Mouse (Mus musculus) heart, postnatal 0 days (tissue): ENCODE measurements around the gene Tnip2. TPM values are rescaled to one million over a fixed set of nuclear protein-coding genes. Genes with fewer than 3 reads are reported as not detected.

Experiments
- ATAC-seq: fragments of 200-750 bp; cut with Nextera tagmentation; 2 replicates; pipeline ENCODE4 v1.8.0; 2017; ENCODE audit warnings: low read depth, moderate number of reproducible peaks, moderate library complexity; ENCODE audit not compliant: insufficient read depth
- DNase-seq: peaks from one replicate; pipeline ENCODE4 v3.0.0-alpha.2; 2016; ENCODE audit warnings: low spot score
- H3K27ac ChIP-seq: fragments of 300-500 bp; sonication (generic); 2 replicates; pipeline ENCODE4 v1.5.1; 2014; ENCODE audit warnings: low read depth, mild to moderate bottlenecking
- H3K27me3 ChIP-seq: fragments of 300-500 bp; sonication (generic); 2 replicates; pipeline ENCODE4 v1.6.1; 2014; ENCODE audit warnings: low read length, mixed read lengths; ENCODE audit not compliant: control insufficient read depth, insufficient read depth
- H3K36me3 ChIP-seq: fragments of 300-500 bp; sonication (generic); replicated peaks from 2 replicates; pipeline ENCODE4 v1.6.1; 2014; ENCODE audit warnings: low read length, mixed read lengths; ENCODE audit not compliant: control insufficient read depth, insufficient read depth
- H3K4me1 ChIP-seq: fragments of 300-500 bp; sonication (generic); 2 replicates; pipeline ENCODE4 v1.6.1; 2014; ENCODE audit warnings: antibody characterized with exemption; ENCODE audit not compliant: control insufficient read depth, insufficient read depth
- H3K4me2 ChIP-seq: fragments of 300-500 bp; sonication (generic); 2 replicates; pipeline ENCODE4 v1.6.1; 2014; ENCODE audit warnings: low read depth, mild to moderate bottlenecking, low read length, moderate library complexity
- H3K4me3 ChIP-seq: fragments of 300-500 bp; sonication (generic); 2 replicates; pipeline ENCODE4 v1.5.1; 2014; ENCODE audit warnings: low read depth, low read length
- H3K9ac ChIP-seq: fragments of 300-500 bp; sonication (generic); replicated peaks from 2 replicates; pipeline ENCODE4 v1.6.1; 2014; ENCODE audit warnings: low read depth, low read length, mixed read lengths
- H3K9me3 ChIP-seq: fragments of 300-500 bp; sonication (generic); replicated peaks from 2 replicates; pipeline ENCODE4 v1.6.1; 2016; ENCODE audit warnings: low read length; ENCODE audit not compliant: control insufficient read depth
- CTCF ChIP-seq: IDR thresholded peaks from 2 replicates; pipeline ENCODE4 v1.5.1; 2016; ENCODE audit warnings: antibody characterized with exemption, control low read depth, low read depth
- EP300 ChIP-seq: IDR thresholded peaks from 2 replicates; pipeline ENCODE4 v1.6.1; 2016; ENCODE audit warnings: antibody characterized with exemption, low read depth
- WGBS: fragments of 180-500 bp; shearing (Covaris S2); extraction: QIAGEN DNeasy Blood & Tissue Kit; methylation state at CpG from one replicate; pipeline ENCODE4 v1.1.7; 2014; 5-methylcytosine and 5-hydroxymethylcytosine counted together
- polyA plus RNA-seq: library from polyadenylated mRNA; unstranded; fragments of >200 nt; fragmentation: Nextera tagmentation; extraction: Ambion mirVana; gene quantifications from 2 replicates; pipeline ENCODE4 v1.2.1, GENCODE M21; 2015
- total RNA-seq: library from RNA; depleted of rRNA; stranded (reverse); fragments of >200 nt; gene quantifications from 2 replicates; pipeline ENCODE4 v1.2.3, GENCODE M21; 2014; ENCODE audit warnings: low replicate concordance; rRNA removed

Tnip2 gene
- total RNA-seq (11.9 and 15.3 TPM in 2 replicates), polyA plus RNA-seq (9.1 and 11.9 TPM in 2 replicates)

DNA sequence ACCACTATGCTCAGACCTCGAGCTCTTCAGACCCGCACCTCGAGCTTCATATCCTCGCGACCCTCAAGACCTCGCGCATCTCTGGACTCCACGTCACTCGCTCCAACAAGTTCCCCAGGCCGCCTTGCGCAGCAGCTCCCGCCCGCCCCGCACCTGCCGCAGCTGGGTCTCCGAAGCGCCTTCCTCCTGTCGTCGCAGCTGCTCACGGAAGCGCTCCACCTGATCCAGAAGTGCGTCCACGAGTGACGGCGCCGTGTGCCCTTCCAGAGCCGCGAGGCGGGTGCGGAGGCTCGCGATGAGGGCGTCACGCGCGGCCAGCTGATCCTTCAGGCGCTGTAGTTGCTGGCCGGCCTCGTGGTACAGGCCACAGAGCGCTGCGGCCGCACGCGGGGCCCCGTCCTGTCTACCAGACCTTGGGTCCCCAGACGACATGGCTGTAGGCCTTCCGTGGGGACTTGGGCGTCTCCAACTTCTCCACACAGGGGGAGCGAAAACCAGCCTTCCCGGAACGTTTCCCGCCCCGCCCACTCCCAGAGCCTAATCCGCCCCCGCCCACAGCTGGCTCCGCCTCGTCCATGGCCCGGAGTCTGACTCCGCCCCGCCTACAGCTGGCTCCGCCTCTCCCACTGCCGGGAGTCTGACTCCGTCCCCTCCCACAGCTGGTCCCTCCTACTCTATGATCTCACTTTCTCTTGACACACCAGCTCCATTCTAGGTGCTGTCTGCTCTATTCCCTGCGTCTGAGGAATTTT lies at the start of gene Tnip2:
Gene Tnip2, minus strand, starts transcription at position 526 of the 752 bp plus-strand sequence.
- peak; percentile 95 for DNase-seq
- H3K36me3 ChIP-seq = no peaks in the 10 kb centered on the region

DNA sequence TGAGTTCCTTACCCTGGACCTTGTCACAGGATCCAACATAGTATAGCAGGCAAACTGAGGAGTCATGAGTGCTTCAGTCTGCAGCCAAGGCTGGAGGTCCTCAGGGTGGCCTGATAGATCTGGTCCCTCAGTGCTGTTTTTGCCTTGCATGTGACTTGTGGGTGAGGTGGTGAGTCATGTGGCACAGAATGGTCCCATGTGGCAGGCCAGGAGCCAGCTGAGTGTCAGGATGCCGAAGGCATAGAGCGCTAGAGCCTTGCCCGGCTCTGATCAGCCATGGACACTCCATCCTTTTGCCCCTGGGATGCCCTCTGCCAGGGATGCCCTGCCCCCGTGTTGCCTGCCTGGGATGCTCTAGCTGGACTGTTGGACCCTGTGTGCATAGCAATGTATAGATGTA lies 38.0 kb upstream of the Tnip2 start:
- Histone ChIP-seq H3K36me3 (peaks cover 17% of the 10 kb centered on the region; the same call in 1 of the 2 replicates), H3K4me2 (no peak overlapping the region), H3K27me3 (no peaks in the 10 kb centered on the region), H3K4me3 (no peak overlapping the region), H3K9me3 (no peaks in the 10 kb centered on the region), H3K9ac (no peak overlapping the region), H3K27ac (no peak overlapping the region), H3K4me1 (peaks cover 11% of the 10 kb centered on the region; the same call in 1 of the 2 replicates)
- WGBS = 74% methylated on average over 4 of the region's 4 CpGs
- no peak for TF ChIP-seq EP300
- no peak for TF ChIP-seq CTCF
- DNase-seq (no peak), ATAC-seq (no peak)

More for the DNA sequence above, at the start of gene Tnip2:
- Histone ChIP-seq H3K4me1 (peaks cover 8% of the 10 kb centered on the region; the same call in 1 of the 2 replicates), H3K9ac (peak within 1 kb of the TSS; percentile 68), H3K27ac (no peak within 1 kb of the TSS), H3K27me3 (no peaks in the 10 kb centered on the region), H3K4me3 (peak within 1 kb of the TSS; percentile 60), H3K4me2 (peak within 1 kb of the TSS; percentile 76), H3K9me3 (no peaks in the 10 kb centered on the region)
- TF ChIP-seq EP300 (no peak), CTCF (no peak)
- WGBS = 2% methylated on average over 59 of the region's 64 CpGs
- peak; percentile 99 for ATAC-seq

DNA sequence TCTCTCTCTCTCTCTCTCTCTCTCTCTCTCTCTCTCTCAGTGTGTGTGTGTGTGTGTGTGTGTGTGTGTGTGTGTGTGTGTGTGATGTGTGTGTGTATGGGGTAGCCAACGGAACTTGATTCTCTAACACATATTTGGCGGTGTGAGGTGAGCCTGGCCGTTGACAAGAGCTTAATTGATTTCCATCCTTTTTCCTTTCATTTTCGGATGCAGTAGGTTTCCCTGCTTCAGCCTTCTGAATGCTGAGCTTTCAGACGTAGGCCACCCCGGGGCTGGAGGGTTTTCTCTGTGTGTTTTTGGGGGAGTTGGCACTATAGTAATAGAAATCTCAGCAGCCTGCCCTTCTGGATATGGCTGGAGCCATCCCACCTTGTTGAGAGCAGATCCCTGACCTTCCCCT lies 36.5 kb upstream of the Tnip2 start:
- Histone ChIP-seq H3K27ac (no peak overlapping the region), H3K4me1 (peaks cover 11% of the 10 kb centered on the region; the same call in 1 of the 2 replicates), H3K36me3 (0 out of 2 replicates have a peak, but pooled peaks cover 2% of the 10 kb centered on the region), H3K9me3 (no peaks in the 10 kb centered on the region), H3K9ac (no peak overlapping the region), H3K4me2 (peak overlapping the region; percentile 88), H3K4me3 (peak overlapping the region; percentile 66), H3K27me3 (no peaks in the 10 kb centered on the region)
- no peak for DNase-seq
- WGBS = 46% methylated on average over 6 of the region's 6 CpGs
- TF ChIP-seq EP300 (no peak), CTCF (no peak)
- no peak for ATAC-seq

DNA sequence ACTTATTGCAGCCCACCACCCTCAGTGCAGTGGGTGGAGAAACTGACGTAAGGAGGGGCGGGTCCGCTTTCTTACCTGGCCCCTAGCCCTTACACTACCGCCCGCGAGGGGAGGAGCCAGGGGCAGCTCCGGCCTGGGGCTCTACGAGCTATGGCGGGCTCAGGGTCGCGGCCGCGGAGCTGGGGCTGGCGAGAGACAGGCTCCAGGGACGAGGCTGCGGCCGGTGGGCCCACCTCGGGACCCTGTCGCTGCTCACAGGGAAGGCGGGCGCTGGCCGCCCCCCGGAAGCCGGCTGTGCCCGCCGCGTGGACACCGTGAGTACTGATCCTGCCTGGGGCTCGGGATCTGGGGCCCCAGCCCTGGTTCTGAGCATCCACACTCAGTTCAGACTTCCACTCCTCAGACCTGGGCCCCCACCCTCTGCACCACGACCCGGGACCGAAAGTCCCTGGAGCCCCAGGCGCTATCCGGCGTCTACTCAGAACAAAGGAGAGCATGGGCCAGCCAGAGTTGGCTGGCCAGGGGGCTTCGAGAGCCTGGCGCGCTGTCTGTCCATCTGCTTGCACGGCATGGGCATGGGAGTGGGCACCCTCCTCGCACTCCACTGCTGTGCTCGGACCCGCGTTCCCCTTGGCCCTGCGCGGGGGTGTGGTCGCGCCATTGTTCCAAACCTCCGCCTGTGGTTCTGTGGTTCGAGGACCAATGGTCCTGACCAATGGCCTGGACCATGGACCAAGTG lies 35.9 kb upstream of the Tnip2 start:
- Histone ChIP-seq H3K27ac (no peak overlapping the region), H3K4me2 (peak overlapping the region; percentile 88), H3K36me3 (no peaks in the 10 kb centered on the region), H3K27me3 (no peaks in the 10 kb centered on the region), H3K9ac (peak overlapping the region; percentile 80), H3K9me3 (no peaks in the 10 kb centered on the region), H3K4me1 (peaks cover 11% of the 10 kb centered on the region; the same call in 1 of the 2 replicates), H3K4me3 (peak overlapping the region; percentile 66)
- no peak for TF ChIP-seq CTCF
- no peak for TF ChIP-seq EP300
- ATAC-seq (peak; percentile 64), DNase-seq (peak; percentile 18)
- under 1% methylated on average over 32 of the region's 49 CpGs for WGBS

DNA sequence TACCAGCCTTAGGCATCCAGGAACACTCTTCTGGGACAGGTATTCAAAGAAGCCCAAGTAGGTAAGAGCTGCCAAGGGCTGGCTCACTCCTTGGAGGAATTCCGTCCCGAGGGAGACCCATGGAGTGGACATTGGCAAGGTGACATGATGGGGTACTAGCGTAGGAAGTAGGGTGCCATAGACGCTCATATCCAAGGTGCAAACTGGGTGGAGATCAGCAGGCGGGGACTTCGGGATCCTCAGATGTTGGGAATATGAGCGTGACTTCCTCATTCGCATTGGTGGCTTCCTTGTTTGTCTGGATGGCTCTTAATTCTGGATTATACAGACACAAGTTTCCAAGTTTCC lies 35.3 kb upstream of the Tnip2 start:
- Histone ChIP-seq H3K27ac (no peak overlapping the region), H3K4me1 (peaks cover 11% of the 10 kb centered on the region; the same call in 1 of the 2 replicates), H3K9me3 (no peaks in the 10 kb centered on the region), H3K9ac (peak overlapping the region; percentile 80), H3K4me3 (peak overlapping the region; percentile 66), H3K4me2 (peak overlapping the region; percentile 88), H3K27me3 (no peaks in the 10 kb centered on the region), H3K36me3 (no peaks in the 10 kb centered on the region)
- ATAC-seq (no peak), DNase-seq (no peak)
- no peak for TF ChIP-seq CTCF
- TF ChIP-seq EP300 = no peak
- WGBS = 22% methylated on average over 8 of the region's 8 CpGs
